Mouse (Mus musculus) layer of hippocampus, postnatal 14 days (tissue): ENCODE results near the gene Rrp1b. TPM values are rescaled to one million over a fixed set of nuclear protein-coding genes. Genes with fewer than 3 reads are reported as not detected.
A peak's percentile ranks its signal among the peaks of the same experiment; 100 is the strongest.

Experiments
- DNase-seq, 2 experiments: peaks; one replicate each; pipeline ENCODE4 v3.0.0; 2021 to 2022; ENCODE audit warnings: low spot score in 2 of 2, mixed read lengths in 1 of 2
- long read RNA-seq, 2 experiments: library from polyadenylated mRNA; stranded (forward); transcript quantifications; one replicate each; pipeline ENCODE4 v2.0.0; 2021
- total RNA-seq, 2 experiments: library from RNA; stranded (reverse); gene quantifications; 2 replicates each; pipeline ENCODE4 v1.2.3; 2021

The Rrp1b gene
- total RNA-seq: 10 to 100 TPM; 17.1 to 17.8 TPM
- long read RNA-seq, experiment 1, partial matches to known transcripts: 0 of 1 reads
- long read RNA-seq, experiment 1, other reads (novel, unspliced or antisense): 1 of 1 reads
- long read RNA-seq, experiment 2: 0 reads

DNA sequence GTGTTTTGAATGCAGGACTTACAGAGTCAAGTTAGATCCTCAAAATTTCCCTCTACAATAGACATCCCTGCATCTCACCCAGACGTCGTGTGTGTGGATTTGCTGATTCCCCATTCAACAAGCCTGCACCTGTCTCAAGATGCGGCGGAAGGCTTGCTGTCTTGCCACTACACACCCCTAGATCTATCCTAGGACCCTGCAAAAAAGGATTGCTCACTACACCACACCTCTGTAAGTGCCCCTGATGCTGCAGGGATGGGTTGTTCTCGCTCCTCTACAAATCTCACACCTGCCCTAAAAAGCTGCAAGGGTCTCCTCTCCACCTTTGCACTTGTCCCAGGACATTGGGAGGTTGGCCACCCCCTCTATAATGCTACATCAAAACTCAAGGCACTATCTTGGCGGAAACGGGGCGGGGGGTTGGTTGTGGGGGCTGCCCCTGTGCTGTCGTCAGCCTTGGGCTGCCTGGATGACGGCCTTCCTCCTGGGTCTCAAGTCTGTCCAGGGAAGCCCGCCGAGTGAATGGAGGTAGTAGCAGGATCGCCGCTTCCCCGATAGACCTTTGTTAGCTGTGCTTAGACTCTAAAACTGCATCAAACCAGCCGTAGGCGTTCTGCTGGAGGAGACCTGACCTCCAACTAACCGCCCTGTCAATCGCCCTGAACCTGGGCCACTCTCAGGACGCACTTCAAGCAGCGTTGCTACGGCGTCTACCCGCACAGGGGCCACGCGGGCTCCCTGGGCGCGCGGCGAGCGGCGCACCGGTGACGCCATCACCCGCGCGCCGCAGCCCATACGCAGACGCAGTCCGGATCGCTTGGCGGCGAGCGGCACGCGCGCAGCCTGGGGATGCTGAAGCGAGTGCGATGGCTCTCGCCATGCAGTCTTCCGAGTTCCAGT lies at the start of gene Rrp1b, which contains the start of gene Hsf2bp:
Gene Rrp1b (plus strand): TSS at position 492 of the 900 bp plus-strand sequence.
Gene Hsf2bp (minus strand): TSS at position 741 of the 900 bp plus-strand sequence.
- DNase-seq: peak; percentile 72 to 78

DNA sequence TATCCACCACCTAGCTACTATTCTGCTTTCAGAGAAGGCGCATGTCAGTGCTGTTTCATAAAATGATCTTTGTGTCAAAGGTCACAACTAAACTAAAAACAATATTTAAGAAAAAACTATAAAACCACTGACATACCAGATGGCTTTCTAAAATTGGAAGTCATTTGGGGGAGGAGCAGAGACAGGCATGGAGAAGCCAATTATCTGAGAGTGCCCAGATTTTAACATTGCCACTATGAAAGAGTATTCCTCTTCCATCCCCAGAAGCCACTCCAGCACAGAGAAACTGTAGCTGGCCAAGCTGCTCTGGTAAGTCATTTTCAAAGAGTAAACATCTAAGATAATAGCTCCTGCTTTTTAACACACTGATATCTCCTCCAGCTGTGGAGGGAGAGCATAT lies 49.0 kb upstream of the Rrp1b start:
- DNase-seq: no peak

DNA sequence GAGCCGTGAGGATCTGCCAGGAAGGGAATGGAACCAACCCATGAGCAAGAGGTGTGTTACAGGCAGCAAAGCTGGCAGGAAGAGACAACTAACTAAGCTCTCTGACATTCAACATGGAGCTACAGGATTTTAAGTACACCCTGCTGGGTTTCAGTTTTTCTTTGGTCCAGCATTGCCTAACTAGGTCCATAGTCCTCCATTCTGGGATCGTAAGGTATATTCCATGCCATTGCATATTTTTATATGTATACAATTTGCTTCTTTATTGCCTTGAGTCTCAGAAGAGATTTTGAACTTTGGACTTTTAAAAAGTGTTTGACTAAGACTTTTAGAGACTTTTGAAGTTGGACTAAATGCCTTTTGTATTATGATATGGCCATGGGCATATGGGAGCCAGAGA lies 46.9 kb upstream of the Rrp1b start:
- no peak for DNase-seq

DNA sequence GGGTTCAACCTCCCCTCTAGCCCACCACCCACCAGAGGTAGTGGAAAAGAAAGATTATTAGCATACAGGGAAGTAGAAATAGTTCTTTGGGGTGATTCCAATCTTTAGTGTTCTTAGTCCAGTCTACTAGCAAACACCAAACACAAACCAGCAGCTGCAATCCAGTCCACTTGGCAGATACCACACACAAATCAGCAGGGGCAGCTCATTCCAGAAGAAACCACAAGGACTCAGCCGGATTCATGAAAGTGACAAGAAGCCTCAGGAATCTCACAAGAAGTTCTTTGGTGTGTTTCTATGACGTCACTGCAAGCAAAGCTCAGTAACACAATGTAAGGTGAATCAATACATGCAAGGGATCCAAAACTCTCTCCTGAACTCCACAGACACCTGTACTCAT lies 43.9 kb upstream of the Rrp1b start:
- DNase-seq: no peak

DNA sequence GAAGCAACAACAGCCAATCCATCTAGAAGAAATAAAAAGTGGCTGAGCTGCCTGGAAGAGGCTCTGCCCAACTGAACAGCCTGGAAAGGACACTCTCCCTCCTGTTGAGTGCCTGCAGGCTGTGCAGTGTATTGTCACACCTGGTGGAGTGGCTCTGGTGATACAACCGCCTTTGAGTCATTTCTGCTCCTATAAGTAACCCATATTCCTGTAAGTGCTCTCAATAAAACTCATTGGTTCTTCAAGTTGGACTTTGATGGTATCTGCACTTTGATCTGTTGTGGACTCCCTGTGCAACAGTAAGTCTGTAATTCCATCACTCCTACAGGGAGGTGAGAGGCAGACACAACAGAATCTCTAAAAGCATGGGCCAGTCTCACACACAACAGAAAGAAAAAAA lies 42.5 kb upstream of the Rrp1b start:
- no peak for DNase-seq

DNA sequence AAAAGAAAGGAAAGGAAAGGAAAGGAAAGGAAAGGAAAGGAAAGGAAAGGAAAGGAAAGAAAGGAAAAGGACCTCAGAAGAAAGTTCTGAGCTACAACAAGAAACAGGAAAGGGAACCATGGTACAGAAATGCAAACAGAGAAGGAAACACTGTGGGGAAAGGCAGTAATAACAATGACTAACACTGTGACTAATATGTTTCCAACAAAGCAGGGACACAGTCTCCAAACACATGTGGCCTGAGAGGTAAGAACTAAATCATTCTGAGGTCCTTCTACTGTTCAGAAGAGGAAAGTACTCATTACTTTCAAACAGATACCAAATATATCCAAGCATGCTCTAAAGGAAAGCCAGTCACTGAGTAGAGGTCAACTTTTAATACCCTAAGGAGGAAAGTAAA lies 41.8 kb upstream of the Rrp1b start:
- no peak for DNase-seq

DNA sequence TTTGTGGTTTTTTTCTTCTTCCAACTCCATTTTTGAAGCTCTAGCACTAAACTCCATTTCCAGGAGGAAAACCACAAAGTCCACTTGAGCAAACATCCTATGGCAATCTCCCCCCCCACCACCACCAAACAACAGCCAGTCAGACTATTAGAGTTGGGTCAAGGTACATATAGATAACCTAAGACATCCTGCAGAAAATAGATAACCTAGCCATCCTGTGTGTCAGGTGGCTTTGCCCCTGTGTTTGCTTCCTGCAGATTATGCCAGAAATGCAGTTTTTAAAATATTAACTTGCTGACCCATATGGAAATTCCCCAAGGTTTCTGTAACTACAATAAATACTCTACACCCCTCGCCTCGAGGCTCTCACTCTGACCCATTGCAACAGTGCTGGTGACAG lies 40.1 kb upstream of the Rrp1b start:
- no peak for DNase-seq

DNA sequence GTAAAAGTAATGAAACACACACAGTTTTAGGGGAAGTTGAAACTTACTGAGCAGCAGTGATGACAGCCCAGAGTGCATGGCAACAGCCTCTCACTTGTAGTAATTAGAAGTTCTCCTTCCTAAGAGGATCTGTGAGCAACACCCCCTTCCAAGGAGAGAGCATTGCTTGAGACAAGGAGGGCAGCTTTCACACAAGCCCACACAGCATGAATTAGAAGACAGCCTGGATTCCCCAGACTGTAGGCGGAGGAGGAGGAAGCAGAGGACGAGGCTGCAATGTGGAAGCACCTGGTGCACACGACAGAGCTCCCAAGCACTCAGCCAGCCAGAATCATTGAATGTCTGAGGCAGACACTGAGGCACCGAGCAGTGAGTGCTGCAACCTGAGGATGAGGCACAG lies 39.6 kb upstream of the Rrp1b start:
- no peak for DNase-seq

DNA sequence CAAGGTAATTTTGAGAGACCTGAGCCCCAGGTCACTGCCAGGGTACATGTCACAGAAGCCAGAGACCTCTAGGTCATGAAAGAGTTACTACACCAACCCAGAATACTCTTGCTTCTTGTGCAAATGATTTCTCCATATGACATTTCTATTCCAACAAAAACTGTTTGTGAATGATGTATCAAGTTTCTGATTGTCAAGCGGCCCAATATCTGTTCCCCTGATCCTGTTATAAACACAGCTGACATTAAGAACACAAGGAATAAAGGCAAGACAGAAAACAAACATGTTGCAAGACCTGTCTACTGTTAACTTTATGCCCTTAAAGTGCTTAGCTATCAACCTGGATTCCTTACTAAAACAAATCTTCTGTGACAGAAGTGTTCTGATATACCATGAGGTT lies 37.5 kb upstream of the Rrp1b start:
- no peak for DNase-seq

DNA sequence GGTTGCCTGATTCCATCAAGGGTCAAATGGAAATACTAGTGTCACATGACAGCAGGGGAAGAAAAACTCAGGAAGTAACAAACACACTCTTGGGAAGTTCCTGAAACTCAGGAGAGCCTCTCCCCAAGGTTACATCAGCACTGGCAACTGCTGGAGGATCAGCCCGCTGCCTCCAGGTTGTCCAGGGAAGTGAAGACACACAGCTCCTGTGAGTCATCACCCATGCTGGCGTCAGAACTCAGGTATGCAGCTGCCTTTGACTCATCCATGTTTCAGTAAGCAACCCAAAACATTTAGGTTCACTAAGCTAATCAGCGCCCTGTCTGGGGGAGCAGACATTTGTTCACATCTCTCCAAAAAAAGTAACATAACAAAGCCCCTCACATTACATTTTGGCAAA lies 32.6 kb upstream of the Rrp1b start:
- no peak for DNase-seq

DNA sequence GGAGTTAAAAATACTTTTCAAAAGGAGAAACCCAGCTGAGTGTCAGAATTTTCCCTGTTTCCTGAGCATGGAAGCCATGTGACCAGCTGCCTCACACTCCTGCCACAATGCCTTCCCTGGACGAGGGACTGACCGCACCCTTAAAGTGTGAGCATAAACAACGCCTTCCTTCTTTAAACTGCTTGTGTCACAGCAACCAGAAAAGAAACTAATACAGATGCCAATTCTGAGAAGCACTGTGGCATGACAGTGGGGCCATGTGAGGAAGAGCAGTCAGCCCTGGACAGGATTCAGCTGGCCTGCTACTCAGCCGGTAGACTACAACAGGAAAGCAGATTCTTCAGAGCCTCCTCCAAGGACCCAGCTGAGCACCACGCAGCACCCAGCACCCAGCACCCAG lies 29.1 kb upstream of the Rrp1b start:
- DNase-seq: no peak

DNA sequence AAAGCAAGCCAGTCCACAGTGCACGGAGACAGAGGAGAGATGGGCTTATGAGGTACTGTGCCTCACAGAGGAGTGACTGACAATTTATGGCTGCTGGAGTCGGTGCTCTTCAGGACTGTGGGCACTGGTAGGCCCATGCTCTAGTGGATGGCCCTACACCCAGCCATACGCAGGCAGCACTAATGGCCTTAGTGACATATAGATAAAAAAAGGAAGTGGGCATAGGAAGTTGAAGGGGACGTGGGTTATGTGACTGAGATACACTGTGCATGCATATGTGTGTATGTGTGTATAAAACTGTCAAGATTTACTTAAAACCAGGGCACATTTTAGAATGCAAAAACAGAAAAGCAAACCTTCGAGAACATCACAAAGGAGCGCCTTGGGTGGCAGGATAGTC lies 24.2 kb upstream of the Rrp1b start:
- DNase-seq: no peak

DNA sequence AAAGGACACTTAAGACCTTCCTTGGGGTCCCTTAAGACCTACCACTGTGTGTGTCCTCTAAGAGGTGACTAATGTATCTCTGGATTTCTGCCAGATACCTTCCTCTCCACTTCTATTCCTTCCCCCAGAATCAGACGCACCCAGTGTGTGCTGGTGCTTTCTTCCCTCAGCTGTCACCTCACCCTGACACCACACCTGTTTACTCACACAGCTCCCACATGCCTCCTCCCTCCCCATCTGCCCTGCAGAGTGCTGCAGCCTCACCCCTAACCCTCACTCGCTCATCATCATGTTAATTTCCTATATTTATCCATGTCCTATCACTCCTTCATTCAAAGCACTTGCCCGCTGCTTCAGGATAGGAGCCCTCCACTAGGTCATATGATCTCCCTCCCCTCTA lies 23.6 kb upstream of the Rrp1b start:
- DNase-seq: no peak

DNA sequence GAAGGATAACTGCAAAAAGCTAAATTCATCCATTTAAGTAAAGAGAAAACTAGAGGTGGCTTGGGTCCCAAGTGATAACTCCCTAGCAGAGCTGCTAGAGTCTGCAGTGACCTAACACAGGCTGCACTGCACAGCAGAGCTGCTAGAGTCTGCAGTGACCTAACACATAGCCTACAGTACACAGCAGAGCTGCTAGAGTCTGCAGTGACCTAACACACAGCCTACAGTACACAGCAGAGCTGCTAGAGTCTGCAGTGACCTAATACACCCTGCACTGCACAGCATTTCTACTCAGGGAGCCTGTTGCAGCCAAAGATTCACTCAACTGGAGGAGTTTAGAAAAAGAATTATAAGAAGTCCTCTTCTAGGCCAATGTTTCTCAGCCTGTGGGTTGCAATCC lies 22.2 kb upstream of the Rrp1b start:
- no peak for DNase-seq

DNA sequence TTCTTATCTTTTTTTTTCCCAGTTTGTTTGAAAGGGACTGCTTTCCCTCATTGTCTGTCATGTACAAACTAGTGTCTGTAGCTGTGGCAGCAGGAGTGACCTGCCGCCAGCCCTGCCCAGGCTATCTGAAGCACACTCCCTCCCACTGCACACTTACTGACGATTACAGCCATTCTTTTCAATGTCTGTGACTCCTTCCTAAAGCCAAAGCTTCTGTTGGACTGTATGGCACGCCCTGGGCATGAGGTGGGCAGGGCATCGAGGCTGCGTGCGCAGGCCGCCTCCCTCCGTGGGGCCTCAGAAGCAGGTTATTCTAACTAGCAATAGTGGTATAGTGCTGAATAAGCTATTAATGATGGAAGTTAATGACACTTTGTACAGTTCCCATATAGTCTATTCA lies 19.4 kb upstream of the Rrp1b start:
- no peak for DNase-seq

DNA sequence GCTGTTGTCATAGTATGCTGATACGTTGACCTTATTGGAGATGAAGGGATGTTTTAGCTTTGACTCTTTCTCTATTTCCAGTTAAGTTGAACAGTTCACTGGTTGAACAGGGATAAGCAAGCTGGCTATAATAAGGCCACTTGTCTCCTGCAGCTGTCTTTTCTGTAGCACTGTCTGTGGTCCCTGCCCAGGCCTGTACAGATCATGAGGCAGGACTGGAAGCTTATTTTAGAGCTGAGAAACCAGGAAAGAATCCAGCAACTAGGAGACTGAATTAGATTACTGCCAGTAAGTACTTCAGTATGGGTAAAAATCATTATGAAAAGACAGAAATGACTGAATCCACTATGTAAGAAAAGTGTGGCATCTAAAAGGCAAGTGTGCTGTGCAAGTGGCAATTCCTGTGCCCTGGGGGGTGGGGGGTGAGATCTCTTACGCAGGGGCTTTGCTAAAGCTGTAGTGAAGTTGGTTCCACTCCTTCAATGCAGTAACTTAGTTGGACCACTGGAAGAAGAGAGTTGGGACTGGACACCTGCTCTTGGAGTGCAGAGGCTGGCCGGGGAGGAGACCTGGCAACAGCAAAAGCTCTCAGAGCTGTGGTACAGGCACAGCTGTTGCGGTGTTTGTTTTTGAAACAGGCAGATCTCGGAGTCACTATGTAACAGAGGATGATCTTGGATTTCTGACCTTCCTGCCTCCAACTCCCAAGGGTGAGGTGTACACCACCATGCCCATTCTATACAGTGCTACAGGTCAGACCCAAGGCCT lies 17.6 kb upstream of the Rrp1b start:
- no peak for DNase-seq

DNA sequence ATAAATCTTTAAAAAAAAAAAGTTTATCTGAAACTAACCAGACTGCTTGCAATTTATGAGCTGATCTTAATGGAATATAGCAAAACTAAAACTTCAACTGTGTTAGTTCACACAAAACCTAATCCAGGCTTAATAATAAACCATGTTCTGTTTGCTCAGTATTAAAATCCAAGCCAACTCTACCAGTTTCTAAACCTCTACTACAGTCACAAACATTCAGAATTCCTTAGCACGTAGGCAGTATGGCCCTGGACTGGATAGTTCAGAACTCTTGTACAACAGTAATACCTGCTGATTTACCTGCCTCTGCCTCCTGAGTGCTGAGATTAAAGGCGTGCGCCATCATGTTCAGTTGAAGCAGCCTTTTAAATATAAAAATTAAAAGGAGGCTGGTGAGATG lies 13.9 kb upstream of the Rrp1b start:
- no peak for DNase-seq

DNA sequence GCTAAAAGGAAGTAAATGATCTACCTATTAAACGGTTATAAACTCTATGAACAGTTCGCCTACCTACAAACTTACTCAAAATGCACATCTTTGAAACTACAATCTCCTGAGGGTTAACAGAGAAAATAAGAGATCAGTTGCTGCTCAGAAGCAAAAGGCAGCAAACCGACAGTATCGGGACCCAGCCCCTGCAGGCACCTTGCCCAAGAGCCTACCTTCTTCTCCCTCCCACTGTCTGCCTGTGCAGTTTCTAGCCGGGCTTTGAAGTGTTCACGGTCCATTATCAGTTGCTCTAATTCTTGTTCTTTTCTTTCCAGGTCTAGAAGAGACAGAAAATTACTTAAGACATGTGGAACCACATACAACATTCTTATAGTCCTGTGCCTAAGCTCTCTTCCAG lies 13.3 kb upstream of the Rrp1b start:
- DNase-seq: no peak

DNA sequence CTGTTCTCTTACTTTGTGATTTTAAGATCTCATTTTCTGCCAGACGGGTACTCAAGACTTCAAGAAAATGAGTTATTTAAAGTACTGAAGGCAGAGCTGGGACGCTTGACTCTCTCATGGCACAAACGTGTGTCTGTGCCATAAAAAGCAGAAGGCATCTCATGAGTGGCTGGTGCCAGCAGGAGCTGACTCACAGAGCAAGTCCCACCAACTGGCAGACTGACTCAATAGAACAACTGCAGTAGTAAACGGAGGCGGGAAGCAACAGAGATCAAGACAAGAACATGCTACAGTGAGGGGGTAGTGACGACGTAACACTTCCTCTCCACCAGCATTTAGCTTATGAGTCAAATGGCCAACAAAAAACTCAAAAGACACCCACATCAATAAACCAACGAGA lies 12.8 kb upstream of the Rrp1b start:
- peak; percentile 25 to 75 for DNase-seq

DNA sequence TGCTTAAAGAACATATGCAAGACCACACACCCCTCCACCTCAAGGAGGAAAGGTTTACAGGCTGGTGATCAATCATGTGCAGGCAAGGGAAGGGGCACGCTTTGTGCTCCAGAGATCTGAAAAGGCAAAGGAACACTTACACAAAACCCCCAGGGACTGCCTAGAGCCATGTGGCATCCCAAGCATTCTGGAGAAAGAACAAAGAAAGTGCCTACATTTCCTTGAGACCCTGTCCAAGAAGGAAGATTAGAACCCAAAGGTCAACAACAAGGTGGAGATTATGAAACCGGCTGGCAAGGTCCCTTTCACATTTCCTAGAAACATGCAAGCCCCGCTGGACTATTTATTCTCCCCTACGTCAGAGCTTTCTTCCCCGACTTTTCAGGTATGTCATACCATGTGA lies 11.2 kb upstream of the Rrp1b start:
- DNase-seq: no peak

DNA sequence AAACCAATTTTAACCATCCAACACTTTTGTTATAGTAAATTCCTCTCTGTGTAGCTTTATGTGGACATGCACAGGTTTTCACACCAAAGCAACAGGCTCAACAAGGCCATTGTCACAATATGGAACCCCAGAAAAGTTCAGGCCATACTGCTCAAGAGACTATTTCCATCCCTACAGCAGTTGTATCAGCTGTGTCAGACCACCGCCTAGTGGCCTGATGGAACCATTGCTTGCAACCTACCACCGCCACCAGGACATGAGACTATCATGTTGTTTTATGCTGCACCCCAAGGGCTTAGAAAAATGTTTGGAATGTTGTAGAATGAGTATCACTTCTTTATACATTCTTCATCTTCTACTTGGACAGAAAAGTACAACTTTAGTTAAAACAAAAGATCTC lies 10.5 kb upstream of the Rrp1b start:
- peak; percentile 63 to 77 for DNase-seq

DNA sequence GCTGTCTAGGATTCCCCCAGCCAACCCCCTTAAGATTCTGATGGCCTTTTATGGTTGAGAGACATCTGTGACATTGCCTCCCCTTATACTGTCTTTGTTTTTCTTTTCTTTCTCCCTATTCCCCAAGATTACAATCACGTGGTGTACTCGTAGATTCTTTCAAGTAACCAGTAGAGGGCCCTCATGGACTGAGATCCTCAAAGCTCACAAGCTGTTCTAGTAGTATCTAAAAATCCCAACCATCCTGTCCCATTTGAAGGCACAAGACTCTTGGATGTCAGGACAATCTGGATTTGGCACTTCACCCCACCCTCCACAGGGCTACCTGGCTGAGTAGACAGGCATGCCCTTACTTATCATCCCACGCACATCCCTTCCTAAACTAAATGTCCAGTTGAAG lies 8.2 kb upstream of the Rrp1b start:
- DNase-seq: peak in 1 of 2 experiments; percentile 58
